Mouse (Mus musculus) hindbrain, embryonic 13.5 days (tissue): Measurements from ENCODE around the gene Itpk1. TPM values are rescaled to one million over a fixed set of nuclear protein-coding genes. Genes with fewer than 3 reads are reported as not detected.

Source experiments
- ATAC-seq: fragments of 200-750 bp; cut with Nextera tagmentation; 2 replicates; pipeline ENCODE4 v1.8.0; 2017; ENCODE audit warnings: moderate TSS enrichment; ENCODE audit not compliant: low FRiP score
- H3K27ac ChIP-seq: fragments of 300-500 bp; sonication (generic); 2 replicates; pipeline ENCODE4 v1.5.1; 2015; ENCODE audit warnings: inconsistent platforms, mild to moderate bottlenecking, moderate library complexity
- H3K27me3 ChIP-seq: fragments of 300-500 bp; sonication (generic); 2 replicates; pipeline ENCODE4 v1.6.1; 2015; ENCODE audit warnings: mild to moderate bottlenecking, inconsistent platforms
- H3K36me3 ChIP-seq: fragments of 300-500 bp; sonication (generic); 2 replicates; pipeline ENCODE4 v1.6.1; 2015; ENCODE audit warnings: mild to moderate bottlenecking, inconsistent platforms
- H3K4me1 ChIP-seq: fragments of 300-500 bp; sonication (generic); replicated peaks from 2 replicates; pipeline ENCODE4 v1.6.1; 2015; ENCODE audit warnings: inconsistent platforms
- H3K4me2 ChIP-seq: fragments of 300-500 bp; sonication (generic); 2 replicates; pipeline ENCODE4 v1.6.1; 2015; ENCODE audit warnings: inconsistent platforms, mild to moderate bottlenecking, moderate library complexity
- H3K4me3 ChIP-seq: fragments of 300-500 bp; sonication (generic); 2 replicates; pipeline ENCODE4 v1.5.1; 2015; ENCODE audit warnings: mild to moderate bottlenecking, inconsistent platforms
- H3K9ac ChIP-seq: fragments of 300-500 bp; sonication (generic); 2 replicates; pipeline ENCODE4 v1.6.1; 2015; ENCODE audit warnings: mild to moderate bottlenecking, inconsistent platforms
- H3K9me3 ChIP-seq: fragments of 300-500 bp; sonication (generic); 2 replicates; pipeline ENCODE4 v1.6.1; 2016; ENCODE audit warnings: inconsistent platforms
- WGBS: fragments of 180-500 bp; shearing (Covaris S2); methylation state at CpG from one replicate; pipeline ENCODE4 v1.1.7; 2015; 5-methylcytosine and 5-hydroxymethylcytosine counted together
- polyA plus RNA-seq: library from polyadenylated mRNA; unstranded; fragments of >200 nt; fragmentation: Nextera tagmentation; extraction: Ambion mirVana; gene quantifications from 2 replicates; pipeline ENCODE4 v1.2.1, GENCODE M21; 2015

The Itpk1 gene
- polyA plus RNA-seq, 1 experiment from 2014 or later, result 23.0 TPM

DNA sequence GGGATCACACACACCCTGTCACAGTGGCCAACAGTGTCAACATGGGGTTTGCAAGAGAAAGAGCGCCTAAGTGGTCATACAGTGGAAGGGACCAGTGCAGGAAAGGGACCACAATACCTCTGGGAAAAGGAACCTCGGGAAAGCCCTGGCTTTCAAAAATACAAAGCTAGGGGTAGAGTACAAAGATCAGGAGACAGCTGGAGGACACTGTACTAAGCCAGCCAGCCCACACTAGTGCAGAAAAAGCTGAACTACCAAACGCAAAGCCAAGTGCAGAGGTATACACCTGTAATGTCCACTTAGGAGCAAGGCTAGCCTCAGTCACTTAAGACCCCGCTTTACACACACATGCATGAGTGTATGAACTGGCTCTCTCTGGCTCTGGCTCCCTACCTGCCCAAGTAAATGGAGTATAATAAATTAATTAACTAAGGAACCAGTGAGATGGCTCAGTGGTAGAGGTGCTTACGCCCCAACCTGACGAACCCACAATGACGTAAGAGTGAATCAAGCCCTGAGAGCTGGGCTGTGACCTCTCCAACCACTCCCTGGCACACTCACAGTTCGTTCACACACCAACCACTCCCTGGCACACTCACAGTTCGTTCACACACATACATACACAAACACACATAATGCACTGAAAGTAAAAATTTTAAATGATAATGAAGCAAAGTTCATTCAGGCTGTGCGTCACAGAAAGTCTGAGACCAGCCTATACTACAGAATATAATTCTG lies 39.1 kb downstream of the Itpk1 start:
- Histone ChIP-seq H3K4me2 (no peak overlapping the region), H3K27ac (no peak overlapping the region), H3K27me3 (no peaks in the 10 kb centered on the region), H3K9me3 (no peaks in the 10 kb centered on the region), H3K9ac (no peak overlapping the region), H3K36me3 (peaks cover 5% of the 10 kb centered on the region; the same call in 1 of the 2 replicates), H3K4me1 (peaks cover 14% of the 10 kb centered on the region), H3K4me3 (no peak overlapping the region)
- ATAC-seq, result no peak
- whole genome bisulfite sequencing, result 91% methylated on average over 10 of the region's 10 CpGs

DNA sequence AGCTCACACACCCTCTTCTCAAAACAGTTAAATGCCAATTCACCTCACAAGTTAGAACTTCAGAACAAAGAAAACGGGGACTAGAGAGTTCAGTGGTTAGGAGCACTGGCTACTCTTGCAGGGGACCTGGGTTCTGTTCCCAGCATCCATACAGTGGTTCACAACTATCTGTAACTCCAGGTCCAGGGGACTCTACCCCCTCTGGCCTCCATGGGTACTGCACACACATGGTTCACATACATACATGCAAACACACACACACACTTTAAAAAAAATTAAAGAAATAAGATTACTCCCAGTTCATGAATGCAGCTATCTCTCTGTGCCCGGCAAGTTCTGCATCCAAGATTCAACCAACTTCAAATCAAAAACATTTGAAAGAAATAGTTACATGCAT lies 40.7 kb downstream of the Itpk1 start:
- Histone ChIP-seq H3K27me3 (no peaks in the 10 kb centered on the region), H3K9me3 (no peaks in the 10 kb centered on the region), H3K4me3 (no peak overlapping the region), H3K9ac (no peak overlapping the region), H3K36me3 (peaks cover 5% of the 10 kb centered on the region; the same call in 1 of the 2 replicates), H3K4me2 (no peak overlapping the region), H3K27ac (no peak overlapping the region), H3K4me1 (peaks cover 9% of the 10 kb centered on the region)
- no peak for ATAC-seq
- 96% methylated on average over 2 of the region's 2 CpGs for WGBS

DNA sequence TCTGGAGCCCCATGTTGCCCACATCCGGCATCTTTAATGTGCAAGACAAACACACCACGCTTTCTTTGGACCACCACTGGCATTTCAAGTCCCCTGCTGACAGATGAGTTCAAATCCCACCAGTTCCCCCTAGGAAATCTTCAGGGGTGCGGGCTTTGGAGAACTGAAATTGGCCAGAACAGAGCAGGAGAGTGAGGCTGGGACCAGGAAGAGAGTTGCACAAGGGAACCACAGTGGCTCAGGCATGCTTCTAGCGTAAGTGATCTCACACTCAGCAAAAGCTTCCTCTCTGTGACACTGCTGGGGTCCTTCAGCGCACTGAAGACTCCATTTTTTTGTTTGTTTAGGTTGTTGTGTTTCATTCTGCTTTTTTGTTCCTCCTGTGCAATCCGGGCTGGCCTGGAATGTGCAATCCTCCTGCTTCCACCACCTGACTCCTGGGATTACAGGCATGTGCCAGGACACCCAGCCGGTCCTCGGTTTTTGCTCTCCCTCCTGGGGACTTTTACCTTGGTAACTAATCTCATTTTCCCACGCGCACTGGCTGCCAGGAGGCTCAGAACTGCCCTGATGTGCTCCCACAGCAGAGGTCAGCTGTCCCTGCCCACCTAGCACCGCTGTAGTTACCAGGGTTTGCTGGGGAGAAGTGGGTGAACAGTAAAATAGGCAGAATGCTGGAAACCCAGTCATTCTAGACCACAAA lies 41.2 kb downstream of the Itpk1 start:
- no peak overlapping the region for H3K4me2 ChIP-seq
- no peaks in the 10 kb centered on the region for H3K27me3 ChIP-seq
- ATAC-seq, result no peak
- H3K4me1 ChIP-seq, result peaks cover 9% of the 10 kb centered on the region
- peaks cover 5% of the 10 kb centered on the region; the same call in 1 of the 2 replicates for H3K36me3 ChIP-seq
- no peak overlapping the region for H3K4me3 ChIP-seq
- 80% methylated on average over 11 of the region's 11 CpGs for WGBS
- no peak overlapping the region for H3K27ac ChIP-seq
- no peak overlapping the region for H3K9ac ChIP-seq
- H3K9me3 ChIP-seq, result no peaks in the 10 kb centered on the region

DNA sequence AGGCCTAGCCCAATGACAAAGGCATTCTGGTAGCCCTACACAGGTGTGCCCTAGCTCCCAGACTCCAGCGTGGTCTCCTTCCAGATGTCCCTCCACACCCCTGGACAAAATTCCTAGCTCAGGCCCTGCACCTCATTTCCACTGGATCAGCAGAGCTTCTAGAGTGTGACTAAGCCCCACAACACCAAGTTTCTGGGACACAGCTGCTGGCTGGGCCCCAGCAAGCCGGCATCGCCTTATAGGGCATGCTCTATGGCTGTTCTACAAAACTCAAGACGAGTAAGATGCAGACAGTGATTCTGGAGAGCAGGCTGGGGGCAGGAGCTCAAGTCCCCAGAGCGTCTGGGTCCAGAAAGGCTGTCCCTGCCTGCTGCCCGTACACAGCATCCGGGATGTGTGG lies 43.0 kb downstream of the Itpk1 start:
- no peak for ATAC-seq
- H3K27me3 ChIP-seq, result no peaks in the 10 kb centered on the region
- H3K9ac ChIP-seq, result no peak overlapping the region
- no peak overlapping the region for H3K4me3 ChIP-seq
- no peak overlapping the region for H3K27ac ChIP-seq
- WGBS, result 81% methylated on average over 7 of the region's 7 CpGs
- no peaks in the 10 kb centered on the region for H3K9me3 ChIP-seq
- no peak overlapping the region for H3K4me2 ChIP-seq
- H3K4me1 ChIP-seq, result peaks cover 13% of the 10 kb centered on the region
- H3K36me3 ChIP-seq, result no peaks in the 10 kb centered on the region

DNA sequence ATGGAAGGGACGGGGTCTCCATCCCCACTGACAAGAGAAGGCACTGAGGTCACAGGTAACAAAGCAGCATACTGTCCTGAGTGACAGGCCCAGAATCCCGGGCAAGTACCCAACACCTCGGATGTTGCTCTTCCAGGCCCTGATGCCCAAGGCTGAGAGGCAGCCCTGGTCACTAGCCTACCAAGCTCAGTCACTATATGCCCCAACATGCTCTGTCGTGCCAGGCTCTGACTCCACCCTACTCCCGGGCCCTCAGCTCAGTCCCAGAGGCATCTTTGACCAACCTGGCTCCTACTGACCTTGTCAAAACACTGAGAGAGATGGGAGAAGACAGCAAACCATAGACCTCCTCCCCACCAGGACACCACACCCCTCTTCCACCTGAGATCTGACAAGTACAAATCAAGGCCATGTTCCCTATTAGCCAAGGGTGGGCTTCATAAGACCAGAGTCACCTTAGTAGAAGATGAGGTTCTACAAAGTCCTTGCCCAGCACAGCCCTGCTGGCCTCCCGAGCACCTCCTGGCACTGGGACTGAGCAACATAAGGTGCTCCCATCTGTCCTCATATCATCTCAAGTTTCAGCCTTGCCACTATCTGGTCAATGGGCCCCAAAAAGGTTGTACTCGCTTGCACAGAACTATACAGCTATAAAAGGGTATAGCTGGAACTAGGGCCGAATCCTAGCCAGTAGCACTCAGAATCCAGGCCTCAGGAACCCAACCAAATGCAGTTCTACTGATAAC lies 43.7 kb downstream of the Itpk1 start:
- Histone ChIP-seq H3K27ac (no peak overlapping the region), H3K4me3 (no peak overlapping the region), H3K9me3 (no peaks in the 10 kb centered on the region), H3K27me3 (no peaks in the 10 kb centered on the region), H3K4me2 (no peak overlapping the region), H3K4me1 (peaks cover 18% of the 10 kb centered on the region), H3K36me3 (no peaks in the 10 kb centered on the region), H3K9ac (no peak overlapping the region)
- ATAC-seq, result no peak
- WGBS, result 96% methylated on average over 8 of the region's 8 CpGs

DNA sequence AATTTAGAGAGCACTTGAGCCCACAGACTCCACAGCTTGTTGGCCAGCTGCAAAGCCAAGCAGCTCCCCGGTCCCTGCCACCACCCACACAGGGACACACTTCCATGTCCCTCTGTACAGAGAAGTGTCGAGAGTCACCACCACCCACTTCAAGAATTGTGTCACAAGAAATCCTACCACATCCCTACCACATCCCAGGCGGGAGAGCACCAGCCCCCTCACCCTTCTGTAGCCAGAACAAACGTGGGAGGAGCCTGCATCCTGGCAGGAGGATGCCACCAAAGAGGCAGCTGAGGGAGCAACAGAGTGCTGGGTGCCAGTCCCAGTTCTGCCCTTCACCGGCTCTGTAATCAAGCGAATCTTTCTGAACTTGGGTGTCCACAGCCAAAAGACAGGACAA lies 51.7 kb downstream of the Itpk1 start:
- 67% methylated on average over 6 of the region's 6 CpGs for WGBS

DNA sequence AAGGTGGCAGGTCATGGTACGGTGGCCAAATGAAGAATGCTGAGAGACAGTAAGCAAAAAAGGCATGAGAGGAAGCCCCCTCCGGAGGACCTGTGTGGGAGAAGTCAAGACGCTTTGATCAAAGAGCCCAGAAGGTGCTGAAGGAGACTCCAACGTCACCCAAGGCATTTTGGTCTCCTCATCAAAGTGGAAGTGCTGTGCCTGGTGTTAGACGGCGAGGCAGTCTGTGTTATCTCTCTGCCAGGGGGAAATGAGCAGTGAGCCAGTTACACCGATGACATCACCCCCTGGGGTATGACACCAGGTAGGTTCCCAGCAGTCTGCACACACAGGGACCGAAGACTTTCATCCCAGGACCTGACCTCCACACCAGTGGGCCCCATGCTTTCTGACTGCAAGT lies 52.3 kb downstream of the Itpk1 start:
- Histone ChIP-seq H3K9ac (no peak overlapping the region), H3K4me3 (no peak overlapping the region), H3K36me3 (no peaks in the 10 kb centered on the region), H3K27me3 (no peaks in the 10 kb centered on the region), H3K4me1 (peaks cover 41% of the 10 kb centered on the region), H3K27ac (no peak overlapping the region), H3K9me3 (no peaks in the 10 kb centered on the region), H3K4me2 (no peak overlapping the region)
- ATAC-seq, result no peak
- 67% methylated on average over 8 of the region's 8 CpGs for WGBS

More for the DNA sequence above, 51.7 kb downstream of the Itpk1 start:
- ATAC-seq, result no peak
- Histone ChIP-seq H3K4me1 (peaks cover 41% of the 10 kb centered on the region), H3K9ac (0 out of 2 replicates have a peak overlapping the region, but pooled peaks have one; percentile 8), H3K9me3 (no peaks in the 10 kb centered on the region), H3K27me3 (no peaks in the 10 kb centered on the region), H3K4me3 (no peak overlapping the region), H3K36me3 (no peaks in the 10 kb centered on the region), H3K27ac (no peak overlapping the region), H3K4me2 (no peak overlapping the region)

DNA sequence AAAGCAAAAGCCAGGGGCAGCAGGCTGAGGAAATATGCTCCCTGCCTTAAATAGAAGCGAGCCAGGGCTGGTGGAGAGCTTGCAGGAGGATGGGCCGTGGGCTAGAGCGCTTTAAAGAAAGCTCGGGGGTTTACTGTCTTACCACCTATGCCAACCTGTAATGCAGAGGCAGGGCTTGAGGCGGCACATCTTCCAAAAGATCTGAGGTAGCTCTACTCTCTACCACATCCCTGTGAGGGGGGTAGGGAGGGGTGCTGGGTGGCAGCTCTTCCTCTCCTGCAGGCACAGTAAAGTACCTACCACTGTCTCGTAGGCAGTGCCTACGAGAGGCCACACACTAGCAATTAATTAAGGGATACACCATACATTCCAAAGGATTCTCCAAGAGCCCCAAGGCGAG lies 52.9 kb downstream of the Itpk1 start:
- no peak for ATAC-seq
- Histone ChIP-seq H3K9me3 (no peaks in the 10 kb centered on the region), H3K27ac (no peak overlapping the region), H3K9ac (no peak overlapping the region), H3K36me3 (no peaks in the 10 kb centered on the region), H3K4me1 (peaks cover 41% of the 10 kb centered on the region), H3K4me3 (no peak overlapping the region), H3K27me3 (no peaks in the 10 kb centered on the region), H3K4me2 (no peak overlapping the region)
- WGBS, result 84% methylated on average over 8 of the region's 8 CpGs

DNA sequence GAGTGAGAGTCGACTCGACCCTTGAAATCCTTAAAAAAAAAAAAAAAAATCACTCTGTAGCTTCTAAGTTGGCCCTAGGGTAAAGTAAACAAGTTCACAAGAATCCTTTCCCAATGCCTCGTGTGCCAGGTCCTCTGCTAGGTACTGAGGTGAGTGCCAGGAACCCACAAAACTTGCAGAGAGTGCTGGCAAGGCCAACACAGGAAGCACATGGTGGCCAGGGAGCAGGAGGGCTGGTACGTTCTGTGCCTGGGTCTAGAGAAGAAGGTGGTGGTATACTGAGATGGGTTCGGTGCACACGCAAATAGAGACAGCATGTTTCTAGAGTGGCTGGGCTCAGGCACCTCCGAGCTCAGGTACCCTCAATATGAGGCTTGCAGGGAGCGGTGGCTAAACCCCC lies 53.3 kb downstream of the Itpk1 start:
- 88% methylated on average over 8 of the region's 8 CpGs for WGBS
- Histone ChIP-seq H3K27me3 (no peaks in the 10 kb centered on the region), H3K9me3 (no peaks in the 10 kb centered on the region), H3K4me1 (peaks cover 39% of the 10 kb centered on the region), H3K4me3 (no peak overlapping the region), H3K9ac (no peak overlapping the region), H3K4me2 (no peak overlapping the region), H3K27ac (no peak overlapping the region), H3K36me3 (no peaks in the 10 kb centered on the region)
- no peak for ATAC-seq

DNA sequence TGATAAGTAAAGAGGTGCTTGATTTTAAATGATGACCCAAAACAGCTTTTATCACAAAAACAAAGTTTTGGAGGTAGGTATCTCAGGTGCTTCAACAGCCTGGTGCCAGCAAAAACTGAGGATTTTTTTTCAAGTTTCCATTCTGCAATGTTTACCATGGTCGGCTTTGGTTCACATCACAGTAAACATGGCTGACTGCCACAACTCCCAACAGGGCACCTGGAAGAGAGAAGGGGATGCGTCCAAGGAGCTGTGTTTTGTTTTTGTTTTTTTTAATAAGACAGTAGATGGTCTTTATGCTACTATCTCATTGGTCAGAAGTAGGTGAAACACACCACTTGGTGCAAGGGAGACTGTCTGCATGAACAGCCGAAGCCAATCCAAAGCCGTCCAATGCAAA lies 54.1 kb downstream of the Itpk1 start:
- Histone ChIP-seq H3K27ac (no peak overlapping the region), H3K27me3 (no peaks in the 10 kb centered on the region), H3K36me3 (no peaks in the 10 kb centered on the region), H3K4me1 (peaks cover 33% of the 10 kb centered on the region), H3K4me2 (no peak overlapping the region), H3K9me3 (no peaks in the 10 kb centered on the region), H3K9ac (no peak overlapping the region), H3K4me3 (no peak overlapping the region)
- 92% methylated on average over 4 of the region's 4 CpGs for WGBS
- ATAC-seq, result no peak

DNA sequence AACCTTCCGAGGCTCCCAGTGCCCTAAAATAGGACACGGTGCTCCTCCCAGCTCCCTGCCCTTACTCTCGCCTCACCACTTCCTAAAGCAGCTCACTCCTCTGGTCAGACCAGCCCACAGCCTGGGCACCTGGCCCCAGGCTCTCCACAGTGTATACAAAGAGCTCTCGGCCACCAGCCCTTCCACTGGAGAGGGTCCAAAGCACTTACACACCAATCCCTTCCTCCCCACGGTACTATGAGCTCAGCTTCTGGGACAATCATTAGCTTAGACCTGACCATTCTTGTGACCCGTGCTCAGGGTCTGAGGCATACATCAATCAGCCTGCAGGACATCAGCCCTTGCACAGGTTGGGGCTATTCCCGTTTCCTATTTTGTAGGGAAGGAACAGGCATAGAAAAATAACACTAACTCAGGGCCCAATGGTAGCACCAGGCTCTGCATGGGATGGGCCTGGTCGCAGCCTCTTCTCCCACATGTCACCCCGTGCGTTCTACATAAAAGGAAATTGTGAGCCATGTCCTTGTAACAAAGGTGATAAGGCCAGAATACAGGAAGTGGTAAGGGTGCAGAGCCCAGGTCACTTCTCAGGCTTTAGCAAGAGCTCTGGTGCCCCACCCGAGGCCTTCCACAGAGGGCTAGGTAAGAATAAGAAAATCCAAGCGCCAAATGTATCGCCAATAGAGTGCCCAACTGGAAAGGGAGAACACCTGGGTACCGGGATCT lies 56.7 kb downstream of the Itpk1 start:
- no peak overlapping the region for H3K4me3 ChIP-seq
- ATAC-seq, result no peak
- H3K4me2 ChIP-seq, result no peak overlapping the region
- peaks cover 31% of the 10 kb centered on the region for H3K4me1 ChIP-seq
- no peaks in the 10 kb centered on the region for H3K36me3 ChIP-seq
- no peaks in the 10 kb centered on the region for H3K27me3 ChIP-seq
- no peaks in the 10 kb centered on the region for H3K9me3 ChIP-seq
- H3K9ac ChIP-seq, result no peak overlapping the region
- no peak overlapping the region for H3K27ac ChIP-seq
- WGBS, result 85% methylated on average over 14 of the region's 14 CpGs
